Mouse (Mus musculus) thymus, postnatal 25 days (tissue): ENCODE measurements at regions not wholly inside any gene's neighbourhood (a gene's known extent, or its start where the extent isn't known, plus 50 kb on each side); places are given as distances from the start of the nearest gene placed in this dataset.

ENCODE experiments used
- DNase-seq: peaks from one replicate; pipeline ENCODE4 v3.0.0; 2022

GRCm38 (mm10) chr4:26273754-26274153 lies 72.9 kb downstream of the Manea start:
- DNase-seq, result no peak

GRCm38 (mm10) chr4:26259230-26260029 lies 87.3 kb downstream of the Manea start:
- DNase-seq, result no peak

- DNase-seq, result no peak
Measured at GRCm38 (mm10) chr4:26255889-26256288, 90.8 kb downstream of the Manea start.

- peak; percentile 10 for DNase-seq
Measured at GRCm38 (mm10) chr4:26247925-26248856, 98.5 kb downstream of the Manea start.

GRCm38 (mm10) chr4:26223267-26223666 lies 123.4 kb downstream of the Manea start:
- DNase-seq, result no peak
